Mouse (Mus musculus) ES-E14 (cell line): ENCODE data around the gene Swap70. TPM values are rescaled to one million over a fixed set of nuclear protein-coding genes. Genes with fewer than 3 reads are reported as not detected.

Experiments
- DNase-seq: peaks from one replicate; pipeline ENCODE4 v3.0.0-alpha.2; 2013; ENCODE audit warnings: low read depth, low spot score
- H3K27ac ChIP-seq: 2 replicates; pipeline ENCODE4 v1.5.1; 2012; ENCODE audit warnings: low read depth, mild to moderate bottlenecking, low read length, moderate library complexity, mixed read lengths; ENCODE audit not compliant: poor library complexity, insufficient read depth, severe bottlenecking
- H3K36me3 ChIP-seq: 2 replicates; pipeline ENCODE4 v1.6.1; 2012; ENCODE audit warnings: mild to moderate bottlenecking, low read length, moderate library complexity, mixed read lengths; ENCODE audit not compliant: control insufficient read depth, poor library complexity, insufficient read depth, severe bottlenecking
- H3K4me1 ChIP-seq, 2 experiments: fragments of 150-350 bp in 1 of 2; sonication (generic) in 1 of 2; 2 replicates each; pipeline ENCODE4 v1.6.1; 2012; ENCODE audit warnings: low read length in 2 of 2, mild to moderate bottlenecking in 1 of 2, mixed read lengths in 1 of 2; ENCODE audit not compliant: control insufficient read depth in 2 of 2, insufficient read depth in 2 of 2, poor library complexity in 1 of 2
- H3K4me3 ChIP-seq, 2 experiments: fragments of 150-350 bp in 1 of 2; sonication (generic) in 1 of 2; 2 replicates each; pipeline ENCODE4 v1.5.1; 2012; ENCODE audit warnings: low read length in 2 of 2, low read depth in 1 of 2, mild to moderate bottlenecking in 1 of 2, mixed read lengths in 1 of 2; ENCODE audit not compliant: insufficient read depth in 1 of 2, poor library complexity in 1 of 2, severe bottlenecking in 1 of 2
- H3K9ac ChIP-seq: 2 replicates; pipeline ENCODE4 v1.6.1; 2012; ENCODE audit warnings: low read depth, mild to moderate bottlenecking, low read length, mixed read lengths; ENCODE audit not compliant: poor library complexity, insufficient read depth, severe bottlenecking
- H3K9me3 ChIP-seq: fragments of 150-350 bp; sonication (generic); 2 replicates; pipeline ENCODE4 v1.6.1; 2012; ENCODE audit warnings: low read depth, mild to moderate bottlenecking, low read length; ENCODE audit not compliant: control insufficient read depth, insufficient read depth
- CHD2 ChIP-seq: IDR thresholded peaks from 2 replicates; pipeline ENCODE4 v1.6.1; 2014; ENCODE audit warnings: mild to moderate bottlenecking, low read depth, low read length, inconsistent platforms
- HCFC1 ChIP-seq: IDR thresholded peaks from 2 replicates; pipeline ENCODE4 v1.6.1; 2012; ENCODE audit warnings: low read length, inconsistent platforms, borderline replicate concordance; ENCODE audit not compliant: insufficient read depth
- MAFK ChIP-seq: IDR thresholded peaks from 2 replicates; pipeline ENCODE4 v1.6.1; 2014; ENCODE audit warnings: mild to moderate bottlenecking, low read depth, low read length, inconsistent platforms; ENCODE audit not compliant: insufficient read depth
- ZC3H11A ChIP-seq: IDR thresholded peaks from 2 replicates; pipeline ENCODE4 v1.6.1; 2012; ENCODE audit warnings: low read depth, mild to moderate bottlenecking, inconsistent platforms, low read length, borderline replicate concordance
- ZNF384 ChIP-seq: IDR thresholded peaks from 2 replicates; pipeline ENCODE4 v1.6.1; 2012; ENCODE audit warnings: low read depth, low read length, inconsistent platforms
- in situ Hi-C, 2 experiments: fragments of 600-800 bp; cut with MboI; formaldehyde crosslinking; loops; one replicate each; pipeline ENCODE4 v1.15.1; 2025; ENCODE audit warnings: low sequenced_read_pairs in 2 of 2, inconsistent platforms in 1 of 2; ENCODE audit not compliant: unreplicated experiment in 2 of 2
- total RNA-seq: library from RNA; depleted of rRNA; stranded (reverse); fragments of 300-350 nt; gene quantifications from 2 replicates; pipeline ENCODE4 v1.2.3, GENCODE M21; 2012

Swap70 gene
- total RNA-seq, 1 experiment: 28.7 TPM

DNA sequence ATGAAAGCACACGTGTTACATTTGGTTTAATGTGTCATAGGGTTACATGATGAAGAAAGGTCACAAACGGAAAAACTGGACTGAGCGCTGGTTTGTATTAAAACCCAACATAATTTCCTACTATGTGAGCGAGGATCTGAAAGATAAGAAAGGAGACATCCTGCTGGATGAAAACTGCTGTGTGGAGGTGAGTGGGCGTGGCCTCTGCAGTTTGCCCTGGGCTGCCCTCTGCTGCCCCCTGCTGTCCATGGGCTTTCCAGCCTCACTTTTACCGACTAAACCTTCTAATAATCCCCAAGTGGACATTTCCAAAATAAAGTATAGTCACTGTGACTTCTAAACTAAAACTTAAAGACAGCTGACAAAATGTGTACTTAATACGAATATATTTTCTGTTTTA is 44.3 kb downstream of the Swap70 start:
- DNase-seq: peak; percentile 63
- H3K27ac ChIP-seq: no peak overlapping the region
- H3K9me3 ChIP-seq: no peaks in the 10 kb centered on the region
- H3K4me1 ChIP-seq: peaks cover 0 to 4% of the 10 kb centered on the region in 2 experiments; a peak in 1 of 4 replicates
- peaks cover 12% of the 10 kb centered on the region; the same call in 1 of the 2 replicates for H3K36me3 ChIP-seq
- TF ChIP-seq CHD2: no peak
- peak; percentile 68; the same call in 1 of the 2 replicates for TF ChIP-seq ZC3H11A
- H3K4me3 ChIP-seq: no peak overlapping the region
- H3K9ac ChIP-seq: no peak overlapping the region
- in situ Hi-C loops: no loop called here

DNA sequence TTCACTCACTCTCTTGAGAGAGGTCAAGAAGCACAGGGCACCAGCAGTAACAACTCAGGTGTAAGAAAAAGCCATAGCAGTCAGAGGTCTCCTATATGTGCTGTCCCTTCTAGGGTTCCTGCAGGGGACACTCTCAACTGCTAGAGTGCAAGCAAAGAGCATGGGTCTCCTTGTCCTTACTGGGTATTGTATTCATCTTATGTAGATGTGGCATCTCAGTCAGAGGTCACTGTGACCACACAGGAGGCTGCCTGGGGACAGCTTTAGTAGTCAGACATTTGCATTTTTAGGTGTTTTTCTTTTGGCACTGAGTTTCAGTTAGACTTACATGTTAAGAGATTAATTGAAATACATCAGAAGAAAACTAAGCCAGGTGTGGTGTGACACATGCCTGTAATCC is 45.5 kb downstream of the Swap70 start:
- Histone ChIP-seq H3K9me3 (no peaks in the 10 kb centered on the region), H3K4me3 (no peak overlapping the region), H3K36me3 (peaks cover 12% of the 10 kb centered on the region; the same call in 1 of the 2 replicates), H3K9ac (no peak overlapping the region), H3K4me1 (peaks cover 0 to 6% of the 10 kb centered on the region in 2 experiments; a peak in 1 of 4 replicates), H3K27ac (no peak overlapping the region)
- in situ Hi-C loops: no loop called here
- TF ChIP-seq HCFC1: no peak
- TF ChIP-seq ZNF384: no peak
- no peak for TF ChIP-seq ZC3H11A
- no peak for TF ChIP-seq MAFK
- no peak for TF ChIP-seq CHD2
- no peak for DNase-seq

DNA sequence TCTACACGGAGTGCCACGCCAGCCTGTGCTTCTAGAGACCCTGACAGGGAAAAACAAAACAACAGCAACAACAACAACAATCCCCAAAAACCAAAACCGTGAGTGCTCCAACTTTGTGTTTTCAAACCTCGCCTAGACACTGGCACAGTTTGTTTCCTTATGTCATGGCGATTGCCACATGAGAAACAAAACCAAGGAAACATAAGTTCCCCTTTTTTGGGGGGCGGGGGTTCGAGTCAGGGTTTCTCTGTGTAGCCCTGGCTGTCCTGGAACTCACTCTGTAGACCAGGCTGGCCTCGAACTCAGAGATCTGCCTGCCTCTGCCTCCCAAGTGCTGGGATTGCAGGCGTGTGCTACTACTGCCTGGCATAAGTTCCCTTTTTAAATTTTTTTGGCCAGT is 46.5 kb downstream of the Swap70 start:
- Histone ChIP-seq H3K4me1 (peaks cover 0 to 6% of the 10 kb centered on the region in 2 experiments; a peak in 1 of 4 replicates), H3K36me3 (peaks cover 12% of the 10 kb centered on the region; the same call in 1 of the 2 replicates), H3K9ac (no peak overlapping the region), H3K27ac (no peak overlapping the region), H3K4me3 (no peak overlapping the region), H3K9me3 (no peaks in the 10 kb centered on the region)
- in situ Hi-C loops: no loop called here
- no peak for DNase-seq
- no peak for TF ChIP-seq ZC3H11A
- no peak for TF ChIP-seq MAFK
- no peak for TF ChIP-seq CHD2
- no peak for TF ChIP-seq HCFC1
- TF ChIP-seq ZNF384: no peak

DNA sequence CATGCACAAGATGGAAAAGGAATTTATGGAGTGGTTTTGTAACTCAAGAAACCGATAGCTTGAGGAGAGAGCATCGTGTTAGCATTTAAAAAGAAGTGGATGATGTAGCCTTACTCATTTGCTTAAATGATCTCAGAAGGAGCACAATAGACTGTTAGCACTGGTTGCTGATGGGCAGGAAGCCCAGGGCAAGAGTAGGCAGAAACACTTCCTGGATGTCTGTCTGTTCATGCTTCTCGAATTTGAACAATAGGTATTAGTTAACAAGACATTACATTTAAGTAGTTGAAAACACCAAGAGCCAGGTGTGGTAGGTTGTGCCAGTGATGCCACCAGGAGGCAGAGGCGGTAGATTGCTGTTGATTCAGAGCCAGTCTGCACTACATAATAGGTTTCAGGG is 47.0 kb downstream of the Swap70 start:
- H3K9me3 ChIP-seq: no peaks in the 10 kb centered on the region
- no peak overlapping the region for H3K27ac ChIP-seq
- no peak for DNase-seq
- peaks cover 15% of the 10 kb centered on the region; the same call in 1 of the 2 replicates for H3K36me3 ChIP-seq
- no peak overlapping the region for H3K4me3 ChIP-seq
- peaks cover 0 to 6% of the 10 kb centered on the region in 2 experiments; a peak in 1 of 4 replicates for H3K4me1 ChIP-seq
- in situ Hi-C loops: no loop called here
- TF ChIP-seq ZC3H11A (no peak), CHD2 (no peak), HCFC1 (no peak), ZNF384 (no peak), MAFK (no peak)
- no peak overlapping the region for H3K9ac ChIP-seq

DNA sequence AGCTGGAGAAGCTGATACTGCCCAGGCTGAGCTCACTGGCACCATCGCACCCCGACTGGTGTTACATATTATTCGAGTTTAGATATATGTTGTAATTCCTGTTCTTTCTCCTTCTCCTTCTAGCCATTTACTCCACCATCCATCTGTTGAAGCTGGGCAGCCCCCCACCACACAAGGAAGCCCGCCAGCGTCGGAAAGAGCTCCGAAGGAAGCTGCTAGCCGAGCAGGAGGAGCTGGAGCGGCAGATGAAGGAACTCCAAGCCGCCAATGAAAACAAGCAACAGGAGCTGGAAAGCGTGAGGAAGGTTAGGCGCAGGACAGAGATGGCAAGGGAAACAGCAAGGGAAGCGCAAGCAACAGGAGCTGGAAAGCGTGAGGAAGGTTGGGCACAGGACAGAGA is 48.3 kb downstream of the Swap70 start:
- Histone ChIP-seq H3K36me3 (peaks cover 24% of the 10 kb centered on the region; the same call in 1 of the 2 replicates), H3K4me3 (no peak overlapping the region), H3K9me3 (no peaks in the 10 kb centered on the region), H3K4me1 (peaks cover 0 to 6% of the 10 kb centered on the region in 2 experiments; a peak in 1 of 4 replicates), H3K27ac (no peak overlapping the region), H3K9ac (no peak overlapping the region)
- no peak for DNase-seq
- in situ Hi-C loops: no loop called here
- TF ChIP-seq CHD2 (no peak), HCFC1 (no peak), ZC3H11A (no peak), MAFK (no peak), ZNF384 (no peak)
